Mouse (Mus musculus) cerebellum, adult (tissue): Measurements from ENCODE around the gene Nubpl.
"Not testable (repeated sequence)": the region's sequence is repeated elsewhere in the genome, so short reads cannot be mapped to it uniquely, and the experiment has no call there.

Experiments used
- ATAC-seq: cut with Nextera tagmentation; 2 replicates; pipeline ENCODE4 v1.9.2; 2017; ENCODE audit warnings: mild to moderate bottlenecking, moderate library complexity, mixed read lengths; ENCODE audit not compliant: insufficient number of reproducible peaks, low FRiP score, low TSS enrichment

Gene Nubpl

GRCm38 (mm10) chr12:52097650-52098070 is at the start of gene Nubpl:
Gene Nubpl (plus strand): TSS chr12:52097737.
- peak; percentile 92 for ATAC-seq

- ATAC-seq = no peak
Measured at GRCm38 (mm10) chr12:52049324-52049723, 48.2 kb upstream of the Nubpl start.

GRCm38 (mm10) chr12:52079296-52079695 is 18.2 kb upstream of the Nubpl start:
- not testable (repeated sequence) for ATAC-seq

GRCm38 (mm10) chr12:52097049-52097649 is 388 bp upstream of the Nubpl start:
- peak; percentile 27; the same call in 1 of the 2 replicates for ATAC-seq

GRCm38 (mm10) chr12:52120276-52120675 is 22.7 kb downstream of the Nubpl start:
- ATAC-seq = no peak

GRCm38 (mm10) chr12:52126407-52126806 is 28.9 kb downstream of the Nubpl start:
- ATAC-seq = no peak

GRCm38 (mm10) chr12:52129072-52129471 is 31.5 kb downstream of the Nubpl start:
- ATAC-seq = no peak

GRCm38 (mm10) chr12:52132256-52132655 is 34.7 kb downstream of the Nubpl start:
- no peak for ATAC-seq

GRCm38 (mm10) chr12:52138296-52138695 is 40.8 kb downstream of the Nubpl start:
- ATAC-seq = no peak

- ATAC-seq = no peak
Measured at GRCm38 (mm10) chr12:52146639-52147038, 49.1 kb downstream of the Nubpl start.

- no peak for ATAC-seq
Measured at GRCm38 (mm10) chr12:52149448-52149847, 51.9 kb downstream of the Nubpl start.

- no peak for ATAC-seq
Measured at GRCm38 (mm10) chr12:52152071-52152470, 54.5 kb downstream of the Nubpl start.

GRCm38 (mm10) chr12:52154906-52155305 is 57.4 kb downstream of the Nubpl start:
- no peak for ATAC-seq

- ATAC-seq = no peak
Measured at GRCm38 (mm10) chr12:52164414-52164813, 66.9 kb downstream of the Nubpl start.

- no peak for ATAC-seq
Measured at GRCm38 (mm10) chr12:52186205-52186793, 88.8 kb downstream of the Nubpl start.

GRCm38 (mm10) chr12:52186963-52187590 is 89.5 kb downstream of the Nubpl start:
- no peak for ATAC-seq

- ATAC-seq = no peak
Measured at GRCm38 (mm10) chr12:52198471-52198870, 100.9 kb downstream of the Nubpl start.

- no peak for ATAC-seq
Measured at GRCm38 (mm10) chr12:52209121-52209610, 111.6 kb downstream of the Nubpl start.

GRCm38 (mm10) chr12:52211144-52211543 is 113.6 kb downstream of the Nubpl start:
- no peak for ATAC-seq

GRCm38 (mm10) chr12:52214837-52215236 is 117.3 kb downstream of the Nubpl start:
- no peak for ATAC-seq

- ATAC-seq = no peak
Measured at GRCm38 (mm10) chr12:52224954-52225353, 127.4 kb downstream of the Nubpl start.

GRCm38 (mm10) chr12:52228746-52229145 is 131.2 kb downstream of the Nubpl start:
- ATAC-seq = no peak
